Mouse (Mus musculus) fibroblast of lung, adult 2 months (primary cell): Measurements from ENCODE around the gene Smim5.

Experiments
- DNase-seq: peaks from one replicate; pipeline ENCODE4 v3.0.0-alpha.2; 2011; ENCODE audit warnings: low read depth

The Smim5 gene

GRCm38 (mm10) chr11:115894755-115895520, 4.8 kb upstream of the Smim5 start:
- no peak for DNase-seq

GRCm38 (mm10) chr11:115898446-115898845, 1.3 kb upstream of the Smim5 start:
- DNase-seq = no peak

- no peak for DNase-seq
Observed at GRCm38 (mm10) chr11:115898886-115899285, 880 bp upstream of the Smim5 start.

- DNase-seq = no peak
Observed at GRCm38 (mm10) chr11:115900561-115901337, 983 bp downstream of the Smim5 start.

- DNase-seq = no peak
Observed at GRCm38 (mm10) chr11:115901338-115902161, 1.8 kb downstream of the Smim5 start.

- no peak for DNase-seq
Observed at GRCm38 (mm10) chr11:115902177-115902576, 2.4 kb downstream of the Smim5 start.

GRCm38 (mm10) chr11:115902831-115903230, 3.1 kb downstream of the Smim5 start:
- peak; percentile 31 for DNase-seq

GRCm38 (mm10) chr11:115903384-115904230, 3.8 kb downstream of the Smim5 start:
- DNase-seq = no peak

GRCm38 (mm10) chr11:115904231-115904955, 4.6 kb downstream of the Smim5 start:
- DNase-seq = no peak

GRCm38 (mm10) chr11:115904956-115905790, 5.4 kb downstream of the Smim5 start:
- DNase-seq = no peak

- no peak for DNase-seq
Observed at GRCm38 (mm10) chr11:115906116-115906515, 6.3 kb downstream of the Smim5 start.

- no peak for DNase-seq
Observed at GRCm38 (mm10) chr11:115906521-115906920, 6.8 kb downstream of the Smim5 start.

GRCm38 (mm10) chr11:115911134-115911561, 11.4 kb downstream of the Smim5 start:
- no peak for DNase-seq

- no peak for DNase-seq
Observed at GRCm38 (mm10) chr11:115911632-115912376, 12.0 kb downstream of the Smim5 start, which contains the start of gene Smim6. Gene Smim6, plus strand, starts transcription at chr11:115912017.

GRCm38 (mm10) chr11:115916579-115916978, 16.8 kb downstream of the Smim5 start:
- DNase-seq = no peak

GRCm38 (mm10) chr11:115918637-115919036, 18.9 kb downstream of the Smim5 start:
- no peak for DNase-seq

- DNase-seq = no peak
Observed at GRCm38 (mm10) chr11:115919073-115919472, 19.3 kb downstream of the Smim5 start.

- peak; percentile 44 for DNase-seq
Observed at GRCm38 (mm10) chr11:115920110-115920818, 20.5 kb downstream of the Smim5 start.
